14 mouse cellular contexts compared by ENCODE assay signal in genomic region chr5:148452909-148453632, GRCm38 (mm10). TPM values are rescaled to one million over a fixed set of nuclear protein-coding genes. Genes with fewer than 3 reads are reported as not detected.
DNase-seq lines count a peak whose midpoint lies in the region; ATAC-seq and TF ChIP-seq lines count a peak whose summit lies in the region.
"Had no signal": no experiment of that assay in that cellular context is flagged by ENCODE, and none has a peak within 500 bp of the region (broad histone marks: within the 10 kb centered on the region; RNA-seq: fewer than 3 reads in every experiment).

No protein-coding gene starts in this region.

- H3K4me3 ChIP-seq in forebrain, embryonic 11.5 days (ENCODE audit: low read depth, low read length): no peak overlapping the region
- H3K4me3 ChIP-seq in forebrain, embryonic 10.5 days: no peak overlapping the region
- no peak overlapping the region for H3K4me3 ChIP-seq in hindbrain, embryonic 11.5 days (ENCODE audit: low read depth, low read length)
- no peak overlapping the region for H3K4me3 ChIP-seq in neural tube, embryonic 12.5 days
- no peak overlapping the region for H3K4me3 ChIP-seq in left cerebral cortex, adult 2 months
- H3K4me3 ChIP-seq: heart, embryonic 12.5 days; limb, embryonic 15.5 days; lung, embryonic 15.5 days had no signal

- peak; percentile 43 for DNase-seq in forebrain, embryonic 11.5 days (ENCODE audit: low spot score)
- no peak for DNase-seq in forebrain, embryonic 10.5 days (ENCODE audit: extremely low spot score, low spot score)
- DNase-seq in brain, embryonic 14.5 days (ENCODE audit: low read depth): peak; percentile 66
- no peak for DNase-seq in hindbrain, embryonic 11.5 days (ENCODE audit: low spot score)
- no peak for DNase-seq in adrenal gland, postnatal 4 days (ENCODE audit: low spot score in 2 of 2)
- DNase-seq in heart, postnatal 4 days: no peak
- DNase-seq in left cerebral cortex, adult 2 months (ENCODE audit: extremely low spot score in 1 of 2, low spot score in 2 of 2): no peak
- DNase-seq: adrenal gland, postnatal 10 days; gastrocnemius, postnatal 10 days; kidney, adult 8-10 months had no signal

- ATAC-seq in forebrain, embryonic 11.5 days (replicated peaks; ENCODE audit: low FRiP score): no peak
- ATAC-seq in hindbrain, embryonic 11.5 days (ENCODE audit: low FRiP score): peak; percentile 77
- ATAC-seq in neural tube, embryonic 12.5 days (ENCODE audit: low FRiP score, low read depth): peak; percentile 67

- no peak overlapping the region for H3K9ac ChIP-seq in forebrain, embryonic 11.5 days (ENCODE audit: low read length)
- no peak overlapping the region for H3K9ac ChIP-seq in hindbrain, embryonic 11.5 days (ENCODE audit: low read depth, low read length)
- no peak overlapping the region for H3K9ac ChIP-seq in neural tube, embryonic 12.5 days
- H3K9ac ChIP-seq: heart, embryonic 12.5 days; limb, embryonic 15.5 days; lung, embryonic 15.5 days had no signal

- H3K9me3 ChIP-seq in forebrain, embryonic 11.5 days (ENCODE audit: control insufficient read depth, low read length): no peaks in the 10 kb centered on the region
- H3K9me3 ChIP-seq in forebrain, embryonic 10.5 days: no peaks in the 10 kb centered on the region
- H3K9me3 ChIP-seq in hindbrain, embryonic 11.5 days (ENCODE audit: control insufficient read depth, low read length): no peaks in the 10 kb centered on the region
- no peaks in the 10 kb centered on the region for H3K9me3 ChIP-seq in neural tube, embryonic 12.5 days
- H3K9me3 ChIP-seq: limb, embryonic 15.5 days; lung, embryonic 15.5 days had no signal

- H3K27me3 ChIP-seq in forebrain, embryonic 11.5 days (ENCODE audit: control insufficient read depth, insufficient read depth, low read length): no peaks in the 10 kb centered on the region
- H3K27me3 ChIP-seq in forebrain, embryonic 10.5 days (ENCODE audit: poor library complexity, severe bottlenecking): no peaks in the 10 kb centered on the region
- no peaks in the 10 kb centered on the region for H3K27me3 ChIP-seq in hindbrain, embryonic 11.5 days (ENCODE audit: control insufficient read depth, insufficient read depth, low read length)
- no peaks in the 10 kb centered on the region for H3K27me3 ChIP-seq in neural tube, embryonic 12.5 days (replicated peaks)
- H3K27me3 ChIP-seq: heart, embryonic 12.5 days; limb, embryonic 15.5 days; lung, embryonic 15.5 days had no signal

- no peak for TF ChIP-seq CTCF in brain, embryonic 14.5 days (IDR thresholded peaks at IDR 0.05; ENCODE audit: borderline replicate concordance, extremely low read depth, insufficient read depth, insufficient read length)
- TF ChIP-seq CTCF in left cerebral cortex, adult 2 months (IDR thresholded peaks at IDR 0.05): no peak

- 87% methylated on average over 17 of the region's 17 CpGs for WGBS in forebrain, embryonic 11.5 days
- 90% methylated on average over 17 of the region's 17 CpGs for WGBS in forebrain, embryonic 10.5 days
- WGBS in hindbrain, embryonic 11.5 days: 70% methylated on average over 17 of the region's 17 CpGs
- 53% methylated on average over 17 of the region's 17 CpGs for WGBS in neural tube, embryonic 12.5 days

- no peaks in the 10 kb centered on the region; the same call in 1 of the 2 replicates for H3K4me1 ChIP-seq in forebrain, embryonic 11.5 days (replicated peaks; ENCODE audit: control insufficient read depth, insufficient read depth, low read length)
- 0 out of 2 replicates have a peak, but pooled peaks cover 5% of the 10 kb centered on the region for H3K4me1 ChIP-seq in forebrain, embryonic 10.5 days
- H3K4me1 ChIP-seq in hindbrain, embryonic 11.5 days (replicated peaks; ENCODE audit: control insufficient read depth, insufficient read depth, low read length): no peaks in the 10 kb centered on the region
- H3K4me1 ChIP-seq in neural tube, embryonic 12.5 days: peaks cover 6% of the 10 kb centered on the region; the same call in 1 of the 2 replicates
- H3K4me1 ChIP-seq: heart, embryonic 12.5 days; lung, embryonic 15.5 days had no signal

- intact Hi-C loops in left cerebral cortex, adult 2 months (cut with DNase I): loop anchor here (1.0 kb wide), 1 partner anchor 340 kb away; no protein-coding TSS in a partner anchor

- no peak overlapping the region for H3K27ac ChIP-seq in forebrain, embryonic 11.5 days (ENCODE audit: low read depth, low read length)
- H3K27ac ChIP-seq in forebrain, embryonic 10.5 days: no peak overlapping the region
- peak overlapping the region; percentile 58 for H3K27ac ChIP-seq in hindbrain, embryonic 11.5 days (ENCODE audit: low read depth, low read length)
- no peak overlapping the region for H3K27ac ChIP-seq in neural tube, embryonic 12.5 days
- no peak overlapping the region for H3K27ac ChIP-seq in left cerebral cortex, adult 2 months
- H3K27ac ChIP-seq: limb, embryonic 15.5 days; lung, embryonic 15.5 days had no signal

- no peak for TF ChIP-seq POLR2A in brain, embryonic 14.5 days (IDR thresholded peaks at IDR 0.05; ENCODE audit: borderline replicate concordance, extremely low read depth, insufficient read depth, insufficient read length, poor library complexity, severe bottlenecking)

- H3K4me2 ChIP-seq in forebrain, embryonic 11.5 days (ENCODE audit: low read depth, low read length, severe bottlenecking): no peak overlapping the region
- no peak overlapping the region for H3K4me2 ChIP-seq in hindbrain, embryonic 11.5 days (replicated peaks; ENCODE audit: low read depth, low read length)
- H3K4me2 ChIP-seq in neural tube, embryonic 12.5 days (replicated peaks): no peak overlapping the region
- H3K4me2 ChIP-seq: heart, embryonic 12.5 days; limb, embryonic 15.5 days; lung, embryonic 15.5 days had no signal

- H3K36me3 ChIP-seq in forebrain, embryonic 11.5 days (ENCODE audit: control insufficient read depth, insufficient read depth, low read length): no peaks in the 10 kb centered on the region
- H3K36me3 ChIP-seq in forebrain, embryonic 10.5 days (replicated peaks): no peaks in the 10 kb centered on the region
- no peaks in the 10 kb centered on the region for H3K36me3 ChIP-seq in hindbrain, embryonic 11.5 days (ENCODE audit: control insufficient read depth, insufficient read depth, low read length)
- H3K36me3 ChIP-seq in neural tube, embryonic 12.5 days: no peaks in the 10 kb centered on the region
- H3K36me3 ChIP-seq: heart, embryonic 12.5 days; limb, embryonic 15.5 days; lung, embryonic 15.5 days had no signal

RNA-seq across cellular contexts. Expression of gene Slc7a1, which starts 53.4 kb away (rescaled TPM):
- polyA plus RNA-seq in forebrain, embryonic 11.5 days (2014; fragmentation: Nextera tagmentation; extraction: Ambion mirVana): 28.1 and 32.9 TPM in 2 replicates
- 17.4 and 17.6 TPM in 2 replicates for polyA plus RNA-seq in forebrain, embryonic 10.5 days (2016; fragmentation: Nextera tagmentation; extraction: Ambion mirVana)
- polyA plus RNA-seq in brain, embryonic 14.5 days (2012; rRNA removed): 11.5 and 24.3 TPM in 2 replicates
- polyA plus RNA-seq in hindbrain, embryonic 11.5 days (2014; fragmentation: Nextera tagmentation; extraction: Ambion mirVana): 16.9 and 20.9 TPM in 2 replicates
- 20.6 and 21.8 TPM in 2 replicates for polyA plus RNA-seq in neural tube, embryonic 12.5 days (2016; fragmentation: Nextera tagmentation; extraction: Ambion mirVana)
- total RNA-seq in adrenal gland, postnatal 4 days (2021): 10 to 100 TPM; 61.9 to 63.6 TPM
- 10 to 100 TPM; 32.6 to 34.6 TPM for total RNA-seq in heart, postnatal 4 days (2021)
- total RNA-seq in left cerebral cortex, adult 2 months (2021): 10 to 100 TPM; 27.3 to 28.7 TPM

Comparison
In these comparisons a context has a peak if more than half of its experiments do, and no peak if none do; other contexts are left out.
1. DNase-seq: peak in forebrain, embryonic 11.5 days (single experiment) and brain, embryonic 14.5 days (single experiment); none in forebrain, embryonic 10.5 days (single experiment), hindbrain, embryonic 11.5 days (single experiment), adrenal gland, postnatal 4 days (0 of 2), heart, postnatal 4 days (single experiment) and left cerebral cortex, adult 2 months (0 of 2).